Mouse (Mus musculus) heart, embryonic 14.5 days (tissue): ENCODE measurements around the gene Phb2. TPM values are rescaled to one million over a fixed set of nuclear protein-coding genes. Genes with fewer than 3 reads are reported as not detected.

Experiments
- ATAC-seq: fragments of 200-750 bp; cut with Nextera tagmentation; 2 replicates; pipeline ENCODE4 v1.8.0; 2017; ENCODE audit warnings: low read depth, moderate TSS enrichment; ENCODE audit not compliant: insufficient number of reproducible peaks, insufficient read depth, low FRiP score
- H3K27ac ChIP-seq, 2 experiments: fragments of 200-500 bp in 1 of 2; fragments of 300-500 bp in 1 of 2; sonication (generic) in 1 of 2; replicated peaks in 1 of 2; 2 replicates each; pipeline ENCODE4 v1.5.1; 2012 to 2014; ENCODE audit warnings: low read depth in 2 of 2, low read length in 2 of 2, control low read depth in 1 of 2, mild to moderate bottlenecking in 1 of 2, mixed read lengths in 1 of 2; ENCODE audit not compliant: control insufficient read depth in 1 of 2, insufficient read depth in 1 of 2
- H3K27me3 ChIP-seq: fragments of 300-500 bp; sonication (generic); 2 replicates; pipeline ENCODE4 v1.6.1; 2014; ENCODE audit warnings: mild to moderate bottlenecking, low read length, control low read depth; ENCODE audit not compliant: control insufficient read depth, insufficient read depth
- H3K36me3 ChIP-seq: fragments of 300-500 bp; sonication (generic); 2 replicates; pipeline ENCODE4 v1.6.1; 2014; ENCODE audit warnings: mild to moderate bottlenecking, control low read depth, low read length, mixed read lengths; ENCODE audit not compliant: control insufficient read depth, insufficient read depth
- H3K4me1 ChIP-seq, 2 experiments: fragments of 200-500 bp in 1 of 2; fragments of 300-500 bp in 1 of 2; sonication (generic) in 1 of 2; 2 replicates each; pipeline ENCODE4 v1.6.1; 2012 to 2014; ENCODE audit warnings: low read length in 2 of 2, control low read depth in 1 of 2, mixed read lengths in 1 of 2; ENCODE audit not compliant: control insufficient read depth in 2 of 2, insufficient read depth in 2 of 2
- H3K4me2 ChIP-seq: fragments of 300-500 bp; sonication (generic); 2 replicates; pipeline ENCODE4 v1.6.1; 2014; ENCODE audit warnings: mild to moderate bottlenecking, low read length
- H3K4me3 ChIP-seq, 2 experiments: fragments of 200-500 bp in 1 of 2; fragments of 300-500 bp in 1 of 2; sonication (generic) in 1 of 2; 2 replicates each; pipeline ENCODE4 v1.5.1; 2012 to 2014; ENCODE audit warnings: low read length in 2 of 2, mild to moderate bottlenecking in 2 of 2, control low read depth in 1 of 2, low read depth in 1 of 2, moderate library complexity in 1 of 2; ENCODE audit not compliant: control insufficient read depth in 1 of 2, insufficient read depth in 1 of 2
- H3K9ac ChIP-seq: fragments of 300-500 bp; sonication (generic); 2 replicates; pipeline ENCODE4 v1.6.1; 2014; ENCODE audit warnings: mild to moderate bottlenecking, low read length
- H3K9me3 ChIP-seq: fragments of 300-500 bp; sonication (generic); 2 replicates; pipeline ENCODE4 v1.6.1; 2016; ENCODE audit warnings: low read length, control low read depth; ENCODE audit not compliant: control insufficient read depth
- WGBS: fragments of 180-500 bp; shearing (Covaris S2); extraction: QIAGEN DNeasy Blood & Tissue Kit; methylation state at CpG from one replicate; pipeline ENCODE4 v1.1.7; 2014; 5-methylcytosine and 5-hydroxymethylcytosine counted together
- polyA plus RNA-seq: library from polyadenylated mRNA; unstranded; fragments of >200 nt; fragmentation: Nextera tagmentation; extraction: Ambion mirVana; gene quantifications from 2 replicates; pipeline ENCODE4 v1.2.1, GENCODE M21; 2014

Phb2 gene
- polyA plus RNA-seq, 1 experiment from 2014 or later, result 295 TPM

DNA sequence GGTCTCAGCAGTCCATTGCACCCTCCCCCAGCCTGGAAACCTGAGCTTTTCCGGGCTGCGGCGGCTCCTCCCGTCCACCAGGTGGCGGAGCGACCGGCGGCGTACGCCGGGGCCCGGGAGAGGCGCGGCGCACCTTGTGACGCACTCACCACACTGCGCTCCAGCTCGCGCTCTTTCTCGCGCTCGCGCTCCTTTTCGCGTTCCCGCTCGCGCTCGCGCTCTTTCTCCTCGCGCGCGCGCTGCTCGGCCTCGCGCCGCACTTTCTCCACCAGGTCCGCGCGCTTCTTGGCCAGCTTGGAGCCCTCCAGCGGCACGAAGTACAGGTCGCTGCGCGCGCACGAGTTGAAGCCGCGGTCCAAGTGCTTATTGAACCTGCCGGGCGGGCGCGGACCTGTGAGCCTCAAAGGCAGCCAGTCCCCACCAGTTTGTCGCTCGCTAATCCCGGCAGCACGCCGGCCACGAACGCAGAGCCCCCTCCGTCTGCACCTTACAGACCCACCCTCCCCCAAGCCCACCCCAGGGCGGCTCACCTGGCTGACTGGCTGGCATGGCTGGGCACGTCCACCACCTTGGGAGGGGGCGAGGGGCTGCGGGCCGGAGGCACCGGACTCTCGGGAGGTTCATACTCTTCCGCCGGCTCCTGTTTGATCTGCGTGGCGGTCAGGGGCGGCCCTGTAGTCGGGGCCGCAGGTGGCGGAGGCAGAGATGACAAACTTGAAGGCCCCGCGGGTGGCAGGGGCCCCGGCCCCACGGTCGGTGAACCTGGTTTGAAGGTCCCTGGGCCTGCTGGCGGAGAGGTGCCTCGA, 33.6 kb downstream of the Phb2 start:
- Histone ChIP-seq H3K4me1 (peaks cover 9 to 22% of the 10 kb centered on the region in 2 experiments), H3K9me3 (no peaks in the 10 kb centered on the region), H3K27me3 (no peaks in the 10 kb centered on the region), H3K4me2 (peak overlapping the region; percentile 98), H3K9ac (peak overlapping the region; percentile 93), H3K36me3 (peaks cover 63% of the 10 kb centered on the region), H3K4me3 (peak overlapping the region; percentile 42 to 58), H3K27ac (peak overlapping the region; percentile 52 to 83)
- under 1% methylated on average over 84 of the region's 85 CpGs for WGBS
- ATAC-seq, result peak; percentile 79

DNA sequence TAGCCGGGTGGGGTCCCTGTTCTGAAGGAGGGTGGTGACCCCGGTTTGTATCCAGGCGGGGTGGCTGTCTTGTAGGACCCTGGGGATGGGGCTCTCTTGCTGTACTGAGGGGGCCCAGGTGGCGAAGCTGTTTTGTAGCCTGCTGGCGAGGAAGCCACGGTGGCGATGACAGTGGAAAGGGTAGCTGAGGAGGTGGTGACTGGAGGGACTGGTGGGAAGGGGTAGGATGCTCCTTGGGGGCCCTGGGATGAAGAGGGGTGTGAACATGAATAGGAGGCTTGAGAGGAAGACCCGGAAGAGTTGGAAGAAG, 34.1 kb downstream of the Phb2 start:
- no peak for ATAC-seq
- peaks cover 66% of the 10 kb centered on the region for H3K36me3 ChIP-seq
- peaks cover 9 to 22% of the 10 kb centered on the region in 2 experiments for H3K4me1 ChIP-seq
- peak overlapping the region in 1 of 2 experiments; percentile 83; a peak in 2 of 4 replicates for H3K27ac ChIP-seq
- no peaks in the 10 kb centered on the region for H3K27me3 ChIP-seq
- H3K4me3 ChIP-seq, result peak overlapping the region; percentile 42 to 58
- H3K9me3 ChIP-seq, result no peaks in the 10 kb centered on the region
- H3K9ac ChIP-seq, result peak overlapping the region; percentile 93
- 24% methylated on average over 8 of the region's 8 CpGs for WGBS
- H3K4me2 ChIP-seq, result peak overlapping the region; percentile 98

DNA sequence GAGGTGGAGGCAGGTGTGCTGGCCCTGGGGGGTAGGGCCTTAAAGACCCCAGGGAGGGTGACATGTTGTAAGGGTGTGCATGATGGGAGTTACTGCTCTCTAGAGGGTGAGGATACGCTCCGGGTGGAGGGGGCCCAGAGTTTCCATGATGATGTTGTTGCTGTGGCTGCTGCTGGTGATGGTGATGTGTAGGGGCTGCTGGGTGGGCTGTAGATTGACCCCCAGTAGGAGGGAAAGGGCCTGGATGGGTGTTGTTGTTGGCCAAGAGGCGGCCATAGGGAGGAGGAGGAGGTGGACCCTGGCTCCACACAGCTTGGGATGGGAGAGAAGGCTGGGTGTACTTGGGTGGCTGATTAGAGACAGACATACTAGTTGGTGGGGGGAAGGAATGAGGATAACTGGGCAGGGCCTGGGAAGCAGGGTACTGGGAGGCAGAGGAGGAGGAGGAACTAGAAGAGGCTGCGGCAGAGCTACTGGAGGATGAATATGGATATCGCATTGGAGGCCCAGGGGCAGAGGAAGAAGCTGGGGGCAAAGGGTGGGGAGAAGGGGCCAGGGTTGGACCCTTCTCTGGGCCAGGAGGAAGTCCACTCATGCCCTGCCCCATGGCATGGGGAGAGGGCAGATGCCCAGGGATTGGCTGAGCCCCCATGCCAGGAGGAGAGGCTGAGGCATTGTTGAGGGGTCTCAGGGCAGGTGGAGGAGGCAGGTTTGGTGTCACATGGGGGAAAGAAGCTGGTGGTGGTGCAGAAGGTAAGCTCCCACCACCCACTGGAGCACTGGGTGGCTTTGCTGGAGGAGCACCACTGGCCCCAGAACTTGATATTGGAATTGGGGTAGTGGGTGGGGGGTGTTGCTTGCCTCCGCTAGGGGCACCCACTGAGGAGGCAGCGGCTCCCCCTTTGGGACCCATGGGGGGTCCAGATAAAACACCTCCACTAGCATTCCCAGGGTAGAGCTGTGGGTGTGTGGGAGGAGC, 34.8 kb downstream of the Phb2 start:
- Histone ChIP-seq H3K4me2 (peak overlapping the region; percentile 98), H3K9ac (peak overlapping the region; percentile 93), H3K27ac (no peak overlapping the region), H3K36me3 (peaks cover 70% of the 10 kb centered on the region), H3K4me3 (peak overlapping the region in 1 of 2 experiments; percentile 58; a peak in 1 of 4 replicates), H3K4me1 (peaks cover 7 to 18% of the 10 kb centered on the region in 2 experiments; a peak in 3 of 4 replicates), H3K9me3 (no peaks in the 10 kb centered on the region), H3K27me3 (no peaks in the 10 kb centered on the region)
- WGBS, result 87% methylated on average over 7 of the region's 7 CpGs
- no peak for ATAC-seq

DNA sequence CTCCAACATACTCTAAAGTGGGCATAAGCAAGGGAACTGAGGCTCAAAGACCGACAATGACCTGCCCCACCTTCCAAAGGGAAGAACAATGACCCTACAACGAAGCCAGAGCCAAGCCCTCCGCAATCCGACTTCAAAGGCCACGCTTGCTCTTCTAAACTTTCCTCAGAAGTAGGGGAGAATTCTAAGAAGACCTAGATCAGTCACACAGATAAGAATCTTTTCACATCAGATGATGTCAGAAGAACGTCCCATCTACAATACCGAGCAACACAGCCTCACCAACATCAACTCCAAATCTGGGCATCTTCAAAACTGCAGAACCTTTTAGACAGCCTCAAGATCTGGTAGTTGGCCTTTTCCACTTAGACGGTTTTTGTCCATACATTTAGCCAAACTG, 38.3 kb downstream of the Phb2 start:
- no peak for ATAC-seq
- no peak overlapping the region for H3K4me3 ChIP-seq
- no peaks in the 10 kb centered on the region for H3K27me3 ChIP-seq
- H3K36me3 ChIP-seq, result peaks cover 45% of the 10 kb centered on the region
- 88% methylated on average over 8 of the region's 8 CpGs for WGBS
- H3K27ac ChIP-seq, result no peak overlapping the region
- no peak overlapping the region for H3K4me2 ChIP-seq
- no peak overlapping the region for H3K9ac ChIP-seq
- H3K4me1 ChIP-seq, result peaks cover 12 to 28% of the 10 kb centered on the region in 2 experiments
- no peaks in the 10 kb centered on the region for H3K9me3 ChIP-seq

DNA sequence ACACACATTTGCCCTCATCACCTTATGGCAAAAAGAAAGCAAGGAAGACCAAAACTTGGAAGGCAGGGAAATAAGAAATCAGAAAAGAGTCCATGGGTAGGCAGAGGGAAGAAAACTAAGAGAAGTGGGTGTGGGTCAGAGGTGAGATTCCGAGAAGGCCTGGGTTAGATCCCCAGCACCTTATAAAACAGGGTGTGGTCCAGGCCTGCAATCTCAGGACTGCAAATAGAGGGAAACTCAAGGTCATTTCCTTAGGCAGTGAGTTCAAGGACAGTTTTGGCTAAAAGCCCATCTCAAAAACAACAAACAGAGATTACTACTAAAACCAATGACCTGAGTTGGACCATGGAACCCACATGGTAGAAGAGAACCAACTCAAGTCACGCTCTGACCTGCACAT, 41.7 kb downstream of the Phb2 start:
- H3K27ac ChIP-seq, result no peak overlapping the region
- no peak overlapping the region for H3K9ac ChIP-seq
- H3K4me3 ChIP-seq, result no peak overlapping the region
- H3K4me1 ChIP-seq, result peaks cover 22 to 37% of the 10 kb centered on the region in 2 experiments
- no peaks in the 10 kb centered on the region for H3K27me3 ChIP-seq
- WGBS, result 80% methylated on average over 2 of the region's 2 CpGs
- no peak overlapping the region for H3K4me2 ChIP-seq
- ATAC-seq, result no peak
- no peaks in the 10 kb centered on the region for H3K9me3 ChIP-seq
- peaks cover 24% of the 10 kb centered on the region for H3K36me3 ChIP-seq

DNA sequence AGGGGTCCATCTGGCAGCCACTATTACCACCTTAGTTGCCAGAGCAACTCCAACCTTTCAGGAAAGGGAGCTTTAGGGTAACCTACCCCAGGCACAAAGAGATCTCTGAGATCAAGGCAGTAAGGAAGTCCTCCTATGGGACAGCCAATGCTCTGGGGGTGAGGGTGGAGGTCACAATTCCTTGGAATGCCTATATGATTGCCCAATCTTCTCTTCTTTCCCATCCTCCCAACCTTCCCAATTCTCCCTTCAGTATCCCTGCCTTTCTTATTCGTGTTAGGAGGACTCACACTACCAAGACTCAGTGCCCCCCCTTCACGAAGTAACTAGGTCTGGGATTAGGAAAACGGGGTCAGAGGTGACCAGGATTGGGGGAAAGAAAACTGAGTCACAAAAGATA, 43.2 kb downstream of the Phb2 start:
- Histone ChIP-seq H3K9ac (peak overlapping the region; percentile 94), H3K27me3 (no peaks in the 10 kb centered on the region), H3K36me3 (peaks cover 12% of the 10 kb centered on the region; the same call in 1 of the 2 replicates), H3K4me2 (peak overlapping the region; percentile 68), H3K27ac (peak overlapping the region; percentile 47 to 97; a peak in 3 of 4 replicates), H3K9me3 (no peaks in the 10 kb centered on the region), H3K4me3 (peak overlapping the region; percentile 86 to 94), H3K4me1 (peaks cover 25 to 40% of the 10 kb centered on the region in 2 experiments)
- no peak for ATAC-seq
- 6% methylated on average over 3 of the region's 3 CpGs for WGBS

DNA sequence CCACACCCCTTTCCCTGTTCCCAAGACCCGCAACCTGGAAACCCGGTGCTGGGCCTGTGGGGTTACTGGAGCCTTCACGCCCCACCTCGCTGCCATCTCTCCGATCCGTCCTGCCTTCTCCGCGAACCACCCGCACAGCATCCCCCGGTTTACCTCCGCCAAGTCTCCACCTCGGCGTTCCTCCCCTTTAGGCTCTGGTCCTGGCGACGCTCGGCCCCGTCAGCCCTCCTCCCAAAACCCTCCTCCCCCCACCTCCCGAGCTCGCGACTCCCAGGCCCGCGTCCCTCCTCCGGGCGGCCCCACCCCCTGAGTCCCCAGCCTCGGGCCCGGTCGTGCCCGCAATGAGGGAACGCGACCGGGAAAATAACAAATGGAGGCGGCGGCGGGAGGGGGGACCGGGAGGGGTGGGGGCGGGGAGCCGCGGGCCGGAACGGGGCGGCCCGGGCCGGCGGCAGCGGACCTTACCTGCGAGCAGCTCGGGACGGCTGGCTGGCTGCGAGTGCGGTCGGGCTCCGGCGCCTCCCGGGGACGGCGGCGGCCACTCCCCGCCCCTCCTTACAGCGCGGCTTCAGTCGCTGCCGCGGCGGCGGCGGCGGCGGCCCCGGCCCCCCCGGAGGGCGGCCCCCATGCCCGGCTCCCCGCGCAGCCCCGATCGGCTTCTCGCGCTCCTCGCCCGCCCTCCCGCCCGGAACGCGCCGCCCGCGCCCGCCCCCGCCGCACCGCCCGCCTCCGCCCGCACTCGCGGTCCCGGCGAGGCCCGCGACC, 43.9 kb downstream of the Phb2 start, which contains the start of the genes Gm45234 and Atn1:
Gm45234 (minus strand) TSS at position 191 of the 765 bp plus-strand sequence.
Atn1 (minus strand) TSS at position 694 of the 765 bp plus-strand sequence.
- peak; percentile 49 for ATAC-seq
- Histone ChIP-seq H3K9ac (peak within 1 kb of the TSS; percentile 94), H3K4me2 (peak within 1 kb of the TSS; percentile 68), H3K9me3 (no peaks in the 10 kb centered on the region), H3K27me3 (no peaks in the 10 kb centered on the region), H3K4me1 (peaks cover 25 to 40% of the 10 kb centered on the region in 2 experiments), H3K4me3 (peak within 1 kb of the TSS; percentile 86 to 94), H3K27ac (peak within 1 kb of the TSS; percentile 82 to 97), H3K36me3 (peaks cover 11% of the 10 kb centered on the region; the same call in 1 of the 2 replicates)
- WGBS, result under 1% methylated on average over 46 of the region's 100 CpGs
